Mouse (Mus musculus): ENCODE measurements around the gene Lman2. TPM values are rescaled to one million over a fixed set of nuclear protein-coding genes. Genes with fewer than 3 reads are reported as not detected.

Gene Lman2
- polyA plus RNA-seq, 1 experiment from 2014 or later = 121 TPM

Other genes with a start within 250 kb of the Lman2 start
- not detected in 2 replicates for gene Gm17617, start 229.2 kb downstream of the Lman2 start, polyA plus RNA-seq (2015; fragmentation: Nextera tagmentation; extraction: Ambion mirVana)
- 11.7 and 12.4 TPM in 2 replicates for gene Fgfr4, start 210.1 kb downstream of the Lman2 start, polyA plus RNA-seq (2015; fragmentation: Nextera tagmentation; extraction: Ambion mirVana)
- gene Nsd1, start 153.0 kb downstream of the Lman2 start, polyA plus RNA-seq (2015; fragmentation: Nextera tagmentation; extraction: Ambion mirVana) = 33.1 and 37.1 TPM in 2 replicates
- gene Prelid1, start 42.3 kb downstream of the Lman2 start, polyA plus RNA-seq (2015; fragmentation: Nextera tagmentation; extraction: Ambion mirVana) = 664 and 676 TPM in 2 replicates
- 91.7 and 106 TPM in 2 replicates for gene Rab24, start 40.8 kb downstream of the Lman2 start, polyA plus RNA-seq (2015; fragmentation: Nextera tagmentation; extraction: Ambion mirVana)
- gene Mxd3, start 33.0 kb downstream of the Lman2 start, polyA plus RNA-seq (2015; fragmentation: Nextera tagmentation; extraction: Ambion mirVana) = 20.8 and 24.9 TPM in 2 replicates
- 0.93 and 1.1 TPM in 2 replicates for gene Rgs14, start 6.9 kb upstream of the Lman2 start, polyA plus RNA-seq (2015; fragmentation: Nextera tagmentation; extraction: Ambion mirVana)
- gene Slc34a1, start 35.4 kb upstream of the Lman2 start, polyA plus RNA-seq (2015; fragmentation: Nextera tagmentation; extraction: Ambion mirVana) = 0.07 TPM in 1 of 2 replicates, not detected in the other
- not detected in 2 replicates for gene Pfn3, start 52.4 kb upstream of the Lman2 start, polyA plus RNA-seq (2015; fragmentation: Nextera tagmentation; extraction: Ambion mirVana)
- 1.1 and 4.0 TPM in 2 replicates for gene F12, start 64.0 kb upstream of the Lman2 start, polyA plus RNA-seq (2015; fragmentation: Nextera tagmentation; extraction: Ambion mirVana)
- 13.6 and 16.2 TPM in 2 replicates for gene Grk6, start 82.3 kb upstream of the Lman2 start, polyA plus RNA-seq (2015; fragmentation: Nextera tagmentation; extraction: Ambion mirVana)
- gene Prr7, start 101.5 kb upstream of the Lman2 start, polyA plus RNA-seq (2015; fragmentation: Nextera tagmentation; extraction: Ambion mirVana) = 0.10 and 0.18 TPM in 2 replicates
- 88.4 and 91.2 TPM in 2 replicates for gene Dbn1, start 125.3 kb upstream of the Lman2 start, polyA plus RNA-seq (2015; fragmentation: Nextera tagmentation; extraction: Ambion mirVana)
- 189 and 200 TPM in 2 replicates for gene Pdlim7, start 150.9 kb upstream of the Lman2 start, polyA plus RNA-seq (2015; fragmentation: Nextera tagmentation; extraction: Ambion mirVana)
- gene Dok3, start 166.5 kb upstream of the Lman2 start, polyA plus RNA-seq (2015; fragmentation: Nextera tagmentation; extraction: Ambion mirVana) = 2.7 and 3.0 TPM in 2 replicates
- 50.5 and 54.8 TPM in 2 replicates for gene Ddx41, start 173.9 kb upstream of the Lman2 start, polyA plus RNA-seq (2015; fragmentation: Nextera tagmentation; extraction: Ambion mirVana)
- gene Fam193b, start 208.3 kb upstream of the Lman2 start, polyA plus RNA-seq (2015; fragmentation: Nextera tagmentation; extraction: Ambion mirVana) = 21.2 and 22.5 TPM in 2 replicates
- 121 and 131 TPM in 2 replicates for gene Tmed9, start 210.9 kb upstream of the Lman2 start, polyA plus RNA-seq (2015; fragmentation: Nextera tagmentation; extraction: Ambion mirVana)
- gene B4galt7, start 237.1 kb upstream of the Lman2 start, polyA plus RNA-seq (2015; fragmentation: Nextera tagmentation; extraction: Ambion mirVana) = 20.7 and 21.6 TPM in 2 replicates